Mouse (Mus musculus) heart, postnatal 4 days (tissue): ENCODE data around the gene Il2ra. TPM values are rescaled to one million over a fixed set of nuclear protein-coding genes. Genes with fewer than 3 reads are reported as not detected.
"Not testable (repeated sequence)": the region's sequence is repeated elsewhere in the genome, so short reads cannot be mapped to it uniquely, and the experiment has no call there.

Source experiments
- DNase-seq: peaks from one replicate; pipeline ENCODE4 v3.0.0; 2021
- total RNA-seq, 2 experiments: library from RNA; stranded (reverse); gene quantifications; 2 replicates each; pipeline ENCODE4 v1.2.3; 2021

Il2ra gene
- not detected for total RNA-seq

GRCm38 (mm10) chr2:11642451-11642941 is at the start of gene Il2ra:
Gene Il2ra, plus strand, starts transcription at chr2:11642807.
- DNase-seq, result no peak

GRCm38 (mm10) chr2:11596690-11597089 is 45.9 kb upstream of the Il2ra start:
- no peak for DNase-seq

- no peak for DNase-seq
Observed at GRCm38 (mm10) chr2:11597906-11598305, 44.7 kb upstream of the Il2ra start.

GRCm38 (mm10) chr2:11601795-11602194 is 40.8 kb upstream of the Il2ra start:
- no peak for DNase-seq

- DNase-seq, result peak; percentile 97
Observed at GRCm38 (mm10) chr2:11602506-11603489, 39.8 kb upstream of the Il2ra start.

- DNase-seq, result no peak
Observed at GRCm38 (mm10) chr2:11604053-11604452, 38.6 kb upstream of the Il2ra start, which contains the start of gene Rbm17. Gene Rbm17, minus strand, starts transcription at chr2:11604153.

- no peak for DNase-seq
Observed at GRCm38 (mm10) chr2:11604911-11605310, 37.7 kb upstream of the Il2ra start.

GRCm38 (mm10) chr2:11606718-11607117 is 35.9 kb upstream of the Il2ra start:
- not testable (repeated sequence) for DNase-seq

GRCm38 (mm10) chr2:11612939-11613338 is 29.7 kb upstream of the Il2ra start:
- not testable (repeated sequence) for DNase-seq

- DNase-seq, result no peak
Observed at GRCm38 (mm10) chr2:11616846-11617245, 25.8 kb upstream of the Il2ra start.

GRCm38 (mm10) chr2:11619598-11619997 is 23.0 kb upstream of the Il2ra start:
- no peak for DNase-seq

- DNase-seq, result no peak
Observed at GRCm38 (mm10) chr2:11623173-11623572, 19.4 kb upstream of the Il2ra start.

GRCm38 (mm10) chr2:11623726-11624125 is 18.9 kb upstream of the Il2ra start:
- DNase-seq, result no peak

GRCm38 (mm10) chr2:11625890-11626289 is 16.7 kb upstream of the Il2ra start, which contains the start of gene Gm17490:
Gene Gm17490, minus strand, starts transcription at chr2:11626264.
- DNase-seq, result no peak

GRCm38 (mm10) chr2:11635035-11635434 is 7.6 kb upstream of the Il2ra start:
- DNase-seq, result no peak

- no peak for DNase-seq
Observed at GRCm38 (mm10) chr2:11635471-11636137, 7.0 kb upstream of the Il2ra start.

- no peak for DNase-seq
Observed at GRCm38 (mm10) chr2:11636138-11636480, 6.5 kb upstream of the Il2ra start.

GRCm38 (mm10) chr2:11637115-11637514 is 5.5 kb upstream of the Il2ra start:
- DNase-seq, result no peak

- DNase-seq, result no peak
Observed at GRCm38 (mm10) chr2:11644057-11644456, 1.4 kb downstream of the Il2ra start.

- no peak for DNase-seq
Observed at GRCm38 (mm10) chr2:11645297-11645696, 2.7 kb downstream of the Il2ra start.

- DNase-seq, result no peak
Observed at GRCm38 (mm10) chr2:11651476-11651875, 8.9 kb downstream of the Il2ra start.

- no peak for DNase-seq
Observed at GRCm38 (mm10) chr2:11652196-11652595, 9.6 kb downstream of the Il2ra start.

- no peak for DNase-seq
Observed at GRCm38 (mm10) chr2:11652780-11653179, 10.2 kb downstream of the Il2ra start.
